In genomic region chr8:12489194-12489593, GRCm38 (mm10) we compare ENCODE assay signal across 20 mouse cellular contexts.
A peak's percentile ranks its signal among the peaks of the same experiment; 100 is the strongest.
DNase-seq lines count a peak whose midpoint lies in the region; ATAC-seq lines count a peak whose summit lies in the region.
"Had no signal": no experiment of that assay in that cellular context is flagged by ENCODE, and none has a peak within 500 bp of the region (broad histone marks: within the 10 kb centered on the region; RNA-seq: fewer than 3 reads in every experiment).

No protein-coding gene starts in this region.

- WGBS in forebrain, embryonic 13.5 days: 93% methylated on average over 5 of the region's 5 CpGs

- no peak overlapping the region for H3K4me3 ChIP-seq in forebrain, embryonic 13.5 days

- no peaks in the 10 kb centered on the region for H3K9me3 ChIP-seq in forebrain, embryonic 13.5 days (replicated peaks)
- H3K9me3 ChIP-seq: G1E had no signal

- no peak overlapping the region for H3K27ac ChIP-seq in forebrain, embryonic 13.5 days

- peaks cover 18% of the 10 kb centered on the region for H3K27me3 ChIP-seq in forebrain, embryonic 13.5 days

- DNase-seq in ES-CJ7 (ENCODE audit: low read depth, low spot score): peak; percentile 51
- peak; percentile 56 for DNase-seq in R1 (ENCODE audit: low read depth, low spot score)
- DNase-seq in retina, embryonic 14.5 days (ENCODE audit: low spot score): no peak
- DNase-seq: adrenal gland, adult 2 months; adrenal gland, adult 8-10 months; adrenal gland, postnatal 10 days; adrenal gland, postnatal 14 days; adrenal gland, postnatal 25 days; adrenal gland, postnatal 36 days; B cell, adult 2 months; cerebellum, adult 11 months; cerebellum, adult 11-12 months; cerebellum, adult 18-20 months; cerebellum, adult 2 months; cerebellum, adult 8-10 months had no signal

- H3K9ac ChIP-seq in forebrain, embryonic 13.5 days: no peak overlapping the region

- H3K36me3 ChIP-seq in forebrain, embryonic 13.5 days (ENCODE audit: poor library complexity, severe bottlenecking): no peaks in the 10 kb centered on the region
- H3K36me3 ChIP-seq: G1E had no signal

- ATAC-seq in forebrain, embryonic 13.5 days: no peak
- ATAC-seq: activated CD4-positive, CD25-positive, alpha-beta regulatory T cell, adult 4 months; CD4-positive, CD25-positive, alpha-beta regulatory T cell, adult 4 months; Patski had no signal

- peaks cover 28% of the 10 kb centered on the region for H3K4me1 ChIP-seq in forebrain, embryonic 13.5 days

- no peak overlapping the region for H3K4me2 ChIP-seq in forebrain, embryonic 13.5 days
